Mouse (Mus musculus): ENCODE data around the gene Asic2.

Gene Asic2

GRCm38 (mm10) chr11:81722071-81722470 is 246.2 kb downstream of the Asic2 start:
- DNase-seq: no peak

- no peak for DNase-seq
Measured at GRCm38 (mm10) chr11:81714801-81715200, 253.5 kb downstream of the Asic2 start.

- no peak for DNase-seq
Measured at GRCm38 (mm10) chr11:81706996-81707395, 261.3 kb downstream of the Asic2 start.

- DNase-seq: no peak
Measured at GRCm38 (mm10) chr11:81698008-81698407, 270.2 kb downstream of the Asic2 start.

GRCm38 (mm10) chr11:81695501-81695900 is 272.8 kb downstream of the Asic2 start:
- DNase-seq: no peak

- DNase-seq: no peak
Measured at GRCm38 (mm10) chr11:81680511-81680910, 287.7 kb downstream of the Asic2 start.

- DNase-seq: no peak
Measured at GRCm38 (mm10) chr11:81671724-81672123, 296.5 kb downstream of the Asic2 start.

GRCm38 (mm10) chr11:81670436-81670835 is 297.8 kb downstream of the Asic2 start:
- no peak for DNase-seq

- no peak for DNase-seq
Measured at GRCm38 (mm10) chr11:81658850-81659249, 309.4 kb downstream of the Asic2 start.

- no peak for DNase-seq
Measured at GRCm38 (mm10) chr11:81657121-81657520, 311.1 kb downstream of the Asic2 start.

- no peak for DNase-seq
Measured at GRCm38 (mm10) chr11:81647828-81648227, 320.4 kb downstream of the Asic2 start.

- no peak for DNase-seq
Measured at GRCm38 (mm10) chr11:81645549-81645948, 322.7 kb downstream of the Asic2 start.

GRCm38 (mm10) chr11:81636356-81636755 is 331.9 kb downstream of the Asic2 start:
- no peak for DNase-seq

- DNase-seq: peak; percentile 13 to 22
Measured at GRCm38 (mm10) chr11:81634360-81635350, 333.6 kb downstream of the Asic2 start.

- DNase-seq: no peak
Measured at GRCm38 (mm10) chr11:81625199-81625598, 343.1 kb downstream of the Asic2 start.

- no peak for DNase-seq
Measured at GRCm38 (mm10) chr11:81620516-81620915, 347.7 kb downstream of the Asic2 start.

GRCm38 (mm10) chr11:81616437-81616836 is 351.8 kb downstream of the Asic2 start:
- no peak for DNase-seq

GRCm38 (mm10) chr11:81613869-81614620 is 354.2 kb downstream of the Asic2 start:
- no peak for DNase-seq

- DNase-seq: peak; percentile 57 to 80
Measured at GRCm38 (mm10) chr11:81612798-81613540, 355.3 kb downstream of the Asic2 start.

GRCm38 (mm10) chr11:81611948-81612797 is 356.1 kb downstream of the Asic2 start:
- no peak for DNase-seq

- no peak for DNase-seq
Measured at GRCm38 (mm10) chr11:81610506-81610905, 357.8 kb downstream of the Asic2 start.

GRCm38 (mm10) chr11:81602971-81603370 is 365.3 kb downstream of the Asic2 start:
- no peak for DNase-seq
